Mouse (Mus musculus): ENCODE data around the gene Iqcd. TPM values are rescaled to one million over a fixed set of nuclear protein-coding genes. Genes with fewer than 3 reads are reported as not detected.

Iqcd gene
- polyA plus RNA-seq, 1 experiment: not detected

DNA sequence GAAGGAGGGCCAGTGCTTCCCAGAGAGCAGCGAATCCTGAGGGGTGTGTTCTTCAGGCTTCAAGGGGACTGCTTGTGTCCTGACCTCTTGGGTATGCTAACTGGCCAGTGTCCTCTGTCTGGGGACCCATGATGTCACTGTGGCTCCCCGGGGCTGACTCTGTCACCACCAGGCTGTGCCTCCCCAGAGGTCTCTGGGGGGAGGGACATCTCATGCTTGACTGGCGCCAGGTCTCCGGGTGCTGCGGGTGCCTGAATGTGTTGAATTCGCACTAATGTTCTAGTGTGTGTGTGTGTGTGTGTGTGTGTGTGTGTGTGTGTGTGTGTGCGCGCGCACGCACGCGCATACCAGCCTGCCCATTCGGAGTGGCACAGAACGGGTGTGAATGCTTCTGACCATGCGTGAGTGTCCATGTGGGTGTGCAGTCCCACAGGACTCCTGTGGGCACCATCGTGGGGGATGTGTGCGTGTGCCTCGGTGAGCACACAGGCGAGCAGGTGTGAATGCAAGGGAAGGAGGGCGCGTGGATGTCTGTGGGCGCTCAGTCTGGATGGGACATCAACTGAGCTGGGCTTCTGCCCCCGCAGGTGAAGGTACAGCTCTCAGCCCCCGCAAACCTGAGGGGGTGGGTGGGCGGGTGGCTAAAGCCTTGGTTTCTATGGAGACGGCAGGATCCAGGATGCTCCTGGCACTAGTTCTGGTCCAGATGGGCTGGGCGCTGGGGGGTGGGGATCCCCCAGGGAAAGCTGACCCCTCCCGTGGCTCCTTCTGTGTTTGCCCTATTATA is 64.3 kb downstream of the Iqcd start:
- Histone ChIP-seq H3K4me3 (ENCODE audit: insufficient read depth, low read depth, low read length) (no peak overlapping the region), H3K27ac (ENCODE audit: insufficient read depth, low read depth, low read length) (no peak overlapping the region), H3K4me1 (ENCODE audit: control insufficient read depth, insufficient read depth, low read length) (peaks cover 20% of the 10 kb centered on the region)
- WGBS: 76% methylated on average over 28 of the region's 28 CpGs
- TF ChIP-seq POLR2A (IDR thresholded peaks at IDR 0.05; ENCODE audit: insufficient read depth, low read depth, low read length) (no peak), CTCF (IDR thresholded peaks at IDR 0.05; ENCODE audit: insufficient read depth, low read depth, low read length) (no peak)

DNA sequence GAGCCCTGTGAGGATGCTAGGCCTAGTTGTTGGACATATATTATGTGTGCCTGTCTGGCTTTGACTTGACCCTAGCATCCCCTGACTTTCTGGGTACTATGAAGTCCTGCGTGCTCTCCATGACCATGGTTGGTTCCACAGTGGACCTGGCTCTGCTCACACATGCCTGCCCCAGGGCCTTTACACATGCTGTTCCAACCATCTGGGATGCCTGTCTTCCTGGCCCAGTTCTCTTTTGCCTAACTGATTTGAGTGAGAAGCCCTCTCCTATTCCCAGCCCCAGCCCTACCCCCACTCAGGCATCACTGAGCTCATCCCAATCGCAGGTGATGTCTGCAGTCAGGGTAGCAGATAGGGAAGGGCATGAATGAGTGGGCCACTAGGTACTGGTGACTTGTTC is 65.1 kb downstream of the Iqcd start:
- peaks cover 15% of the 10 kb centered on the region for H3K4me1 ChIP-seq (ENCODE audit: control insufficient read depth, insufficient read depth, low read length)
- H3K27ac ChIP-seq (ENCODE audit: insufficient read depth, low read depth, low read length): no peak overlapping the region
- 87% methylated on average over 2 of the region's 2 CpGs for WGBS
- no peak overlapping the region for H3K4me3 ChIP-seq (ENCODE audit: insufficient read depth, low read depth, low read length)
- no peak for TF ChIP-seq CTCF (IDR thresholded peaks at IDR 0.05; ENCODE audit: insufficient read depth, low read depth, low read length)
- TF ChIP-seq POLR2A (IDR thresholded peaks at IDR 0.05; ENCODE audit: insufficient read depth, low read depth, low read length): no peak

DNA sequence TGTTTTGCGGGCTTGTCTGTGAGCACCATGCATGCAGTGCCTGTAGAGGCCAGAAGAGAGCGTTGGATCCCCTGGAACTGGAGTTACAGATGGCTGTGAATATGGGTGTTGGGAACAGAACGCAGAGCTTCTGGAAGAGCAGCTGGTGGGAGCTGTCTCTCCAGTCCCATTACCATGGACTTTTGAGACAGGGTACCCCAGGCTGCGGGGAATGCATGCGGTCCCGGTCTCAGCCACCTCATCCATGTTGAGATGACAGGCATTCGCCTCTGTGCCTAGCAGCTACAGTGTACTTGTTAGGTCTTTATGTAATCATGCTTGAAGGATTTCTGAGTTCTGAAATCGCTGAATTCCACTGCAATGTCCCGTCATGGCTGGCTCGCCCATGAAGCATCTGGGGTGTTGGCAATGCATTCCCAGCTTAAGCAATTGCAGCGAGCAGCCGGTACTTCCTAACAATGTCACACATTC is 67.5 kb downstream of the Iqcd start:
- TF ChIP-seq POLR2A (IDR thresholded peaks at IDR 0.05; ENCODE audit: insufficient read depth, low read depth, low read length) (no peak), CTCF (IDR thresholded peaks at IDR 0.05; ENCODE audit: insufficient read depth, low read depth, low read length) (no peak)
- WGBS: 83% methylated on average over 12 of the region's 12 CpGs
- H3K4me1 ChIP-seq (ENCODE audit: control insufficient read depth, insufficient read depth, low read length): peaks cover 14% of the 10 kb centered on the region; the same call in 1 of the 2 replicates
- no peak overlapping the region for H3K4me3 ChIP-seq (ENCODE audit: insufficient read depth, low read depth, low read length)
- H3K27ac ChIP-seq (ENCODE audit: insufficient read depth, low read depth, low read length): no peak overlapping the region

Other genes starting within 250 kb of the Iqcd start
- gene Lhx5, start 157.3 kb upstream of the Iqcd start, polyA plus RNA-seq (2012; ENCODE audit: insufficient read depth, insufficient read length, low replicate concordance, missing spikeins): not detected in 2 replicates
- not detected in 2 replicates for gene Sdsl, start 116.2 kb upstream of the Iqcd start, polyA plus RNA-seq (2012; ENCODE audit: insufficient read depth, insufficient read length, low replicate concordance, missing spikeins)
- gene Sds, start 112.5 kb upstream of the Iqcd start, polyA plus RNA-seq (2012; ENCODE audit: insufficient read depth, insufficient read length, low replicate concordance, missing spikeins): not detected in 2 replicates
- not detected in 2 replicates for gene Plbd2, start 85.4 kb upstream of the Iqcd start, polyA plus RNA-seq (2012; ENCODE audit: insufficient read depth, insufficient read length, low replicate concordance, missing spikeins)
- gene Slc8b1, start 77.8 kb upstream of the Iqcd start, polyA plus RNA-seq (2012; ENCODE audit: insufficient read depth, insufficient read length, low replicate concordance, missing spikeins): not detected in 2 replicates
- not detected in 2 replicates for gene Tpcn1, start 343 bp upstream of the Iqcd start, polyA plus RNA-seq (2012; ENCODE audit: insufficient read depth, insufficient read length, low replicate concordance, missing spikeins)
- gene Rita1, start 23.6 kb downstream of the Iqcd start, polyA plus RNA-seq (2012; ENCODE audit: insufficient read depth, insufficient read length, low replicate concordance, missing spikeins): not detected in 2 replicates
- not detected in 2 replicates for gene Ddx54, start 23.7 kb downstream of the Iqcd start, polyA plus RNA-seq (2012; ENCODE audit: insufficient read depth, insufficient read length, low replicate concordance, missing spikeins)
- gene Cfap73, start 45.2 kb downstream of the Iqcd start, polyA plus RNA-seq (2012; ENCODE audit: insufficient read depth, insufficient read length, low replicate concordance, missing spikeins): not detected in 2 replicates
- gene Rasal1, start 59.8 kb downstream of the Iqcd start, polyA plus RNA-seq (2012; ENCODE audit: insufficient read depth, insufficient read length, low replicate concordance, missing spikeins): not detected in 2 replicates
- not detected in 2 replicates for gene Dtx1, start 122.9 kb downstream of the Iqcd start, polyA plus RNA-seq (2012; ENCODE audit: insufficient read depth, insufficient read length, low replicate concordance, missing spikeins)
- not detected in 2 replicates for gene Oas2, start 160.8 kb downstream of the Iqcd start, polyA plus RNA-seq (2012; ENCODE audit: insufficient read depth, insufficient read length, low replicate concordance, missing spikeins)
- not detected in 2 replicates for gene Oas3, start 188.6 kb downstream of the Iqcd start, polyA plus RNA-seq (2012; ENCODE audit: insufficient read depth, insufficient read length, low replicate concordance, missing spikeins)
- gene Oas1e, start 206.5 kb downstream of the Iqcd start, polyA plus RNA-seq (2012; ENCODE audit: insufficient read depth, insufficient read length, low replicate concordance, missing spikeins): not detected in 2 replicates
- gene Oas1c, start 223.5 kb downstream of the Iqcd start, polyA plus RNA-seq (2012; ENCODE audit: insufficient read depth, insufficient read length, low replicate concordance, missing spikeins): not detected in 2 replicates